ENCODE assay signal across 8 mouse cellular contexts in genomic region chr2:154459851-154460250, GRCm38 (mm10). TPM values are rescaled to one million over a fixed set of nuclear protein-coding genes. Genes with fewer than 3 reads are reported as not detected.
DNase-seq lines count a peak whose midpoint lies in the region; ATAC-seq and TF ChIP-seq lines count a peak whose summit lies in the region.

No protein-coding gene starts in this region.

- no peaks in the 10 kb centered on the region for H3K9me3 ChIP-seq in forebrain, embryonic 11.5 days (ENCODE audit: control insufficient read depth, low read length)
- H3K9me3 ChIP-seq in forebrain, embryonic 10.5 days, result no peaks in the 10 kb centered on the region
- H3K9me3 ChIP-seq in hindbrain, embryonic 14.5 days (ENCODE audit: control insufficient read depth, low read length), result no peaks in the 10 kb centered on the region
- no peaks in the 10 kb centered on the region for H3K9me3 ChIP-seq in midbrain, postnatal 0 days (ENCODE audit: low read length)

- H3K4me1 ChIP-seq in forebrain, embryonic 11.5 days (replicated peaks; ENCODE audit: control insufficient read depth, insufficient read depth, low read length), result no peaks in the 10 kb centered on the region
- peaks cover 17% of the 10 kb centered on the region for H3K4me1 ChIP-seq in forebrain, embryonic 10.5 days
- H3K4me1 ChIP-seq in hindbrain, embryonic 14.5 days (replicated peaks; ENCODE audit: control insufficient read depth, insufficient read depth, low read length), result peaks cover 18% of the 10 kb centered on the region
- H3K4me1 ChIP-seq in midbrain, postnatal 0 days (ENCODE audit: insufficient read depth, low read length), result no peaks in the 10 kb centered on the region

- no peak overlapping the region for H3K4me2 ChIP-seq in forebrain, embryonic 11.5 days (ENCODE audit: low read depth, low read length, severe bottlenecking)
- H3K4me2 ChIP-seq in hindbrain, embryonic 14.5 days (replicated peaks), result 0 out of 2 replicates have a peak overlapping the region, but pooled peaks have one; percentile 15
- peak overlapping the region; percentile 5; the same call in 1 of the 2 replicates for H3K4me2 ChIP-seq in midbrain, postnatal 0 days (ENCODE audit: low read depth, low read length, poor library complexity, severe bottlenecking)

- peak; percentile 58; the same call in 1 of the 2 replicates for ATAC-seq in forebrain, embryonic 11.5 days (replicated peaks; ENCODE audit: low FRiP score)
- ATAC-seq in hindbrain, embryonic 14.5 days (ENCODE audit: low FRiP score), result peak; percentile 68; the same call in 1 of the 2 replicates
- ATAC-seq in midbrain, postnatal 0 days (ENCODE audit: low FRiP score), result no peak
- ATAC-seq in megakaryocyte progenitor cell, adult 5-6 weeks (replicated peaks; ENCODE audit: poor library complexity), result no peak

- no peak for TF ChIP-seq CTCF in gastrocnemius, adult 2 months (IDR thresholded peaks at IDR 0.05)
- TF ChIP-seq CTCF in midbrain, postnatal 0 days (IDR thresholded peaks at IDR 0.05), result no peak

- no peaks in the 10 kb centered on the region for H3K36me3 ChIP-seq in forebrain, embryonic 11.5 days (ENCODE audit: control insufficient read depth, insufficient read depth, low read length)
- peaks cover 23% of the 10 kb centered on the region for H3K36me3 ChIP-seq in forebrain, embryonic 10.5 days (replicated peaks)
- no peaks in the 10 kb centered on the region for H3K36me3 ChIP-seq in hindbrain, embryonic 14.5 days (replicated peaks; ENCODE audit: control insufficient read depth, insufficient read depth)
- H3K36me3 ChIP-seq in midbrain, postnatal 0 days (ENCODE audit: insufficient read depth, low read length), result no peaks in the 10 kb centered on the region

- intact Hi-C loops in gastrocnemius, adult 2 months (cut with DNase I), result no loop called here

- WGBS in forebrain, embryonic 11.5 days, result 61% methylated on average over 4 of the region's 4 CpGs
- 47% methylated on average over 4 of the region's 4 CpGs for WGBS in forebrain, embryonic 10.5 days
- 16% methylated on average over 4 of the region's 4 CpGs for WGBS in hindbrain, embryonic 14.5 days
- 24% methylated on average over 4 of the region's 4 CpGs for WGBS in midbrain, postnatal 0 days

- H3K27me3 ChIP-seq in forebrain, embryonic 11.5 days (ENCODE audit: control insufficient read depth, insufficient read depth, low read length), result no peaks in the 10 kb centered on the region
- no peaks in the 10 kb centered on the region for H3K27me3 ChIP-seq in forebrain, embryonic 10.5 days (ENCODE audit: poor library complexity, severe bottlenecking)
- no peaks in the 10 kb centered on the region for H3K27me3 ChIP-seq in hindbrain, embryonic 14.5 days (ENCODE audit: control insufficient read depth, insufficient read depth, low read length)
- H3K27me3 ChIP-seq in midbrain, postnatal 0 days (ENCODE audit: insufficient read depth, low read length), result no peaks in the 10 kb centered on the region

- peak; percentile 60 for DNase-seq in forebrain, embryonic 11.5 days (ENCODE audit: low spot score)
- DNase-seq in forebrain, embryonic 10.5 days (ENCODE audit: extremely low spot score, low spot score), result no peak
- peak; percentile 70 for DNase-seq in cerebellum, adult 8-10 months
- peak; percentile 69 for DNase-seq in gastrocnemius, adult 2 months
- DNase-seq in hindbrain, embryonic 14.5 days (ENCODE audit: low spot score), result peak; percentile 64
- peak; percentile 64 to 90 for DNase-seq in layer of hippocampus, postnatal 14 days (ENCODE audit: low spot score in 2 of 2)
- peak; percentile 85 for DNase-seq in midbrain, postnatal 0 days (ENCODE audit: low spot score)

- no peak overlapping the region for H3K4me3 ChIP-seq in forebrain, embryonic 11.5 days (ENCODE audit: low read depth, low read length)
- no peak overlapping the region for H3K4me3 ChIP-seq in forebrain, embryonic 10.5 days
- H3K4me3 ChIP-seq in gastrocnemius, adult 2 months, result 0 out of 2 replicates have a peak overlapping the region, but pooled peaks have one; percentile 2
- H3K4me3 ChIP-seq in hindbrain, embryonic 14.5 days (replicated peaks; ENCODE audit: low read length), result no peak overlapping the region
- H3K4me3 ChIP-seq in midbrain, postnatal 0 days (ENCODE audit: low read depth, low read length), result no peak overlapping the region

- no peak overlapping the region for H3K27ac ChIP-seq in forebrain, embryonic 11.5 days (ENCODE audit: low read depth, low read length)
- no peak overlapping the region for H3K27ac ChIP-seq in forebrain, embryonic 10.5 days
- H3K27ac ChIP-seq in gastrocnemius, adult 2 months, result peak overlapping the region; percentile 8; the same call in 1 of the 2 replicates
- H3K27ac ChIP-seq in hindbrain, embryonic 14.5 days, result peak overlapping the region; percentile 41; the same call in 1 of the 2 replicates
- H3K27ac ChIP-seq in midbrain, postnatal 0 days (ENCODE audit: low read depth, low read length), result no peak overlapping the region

- H3K9ac ChIP-seq in forebrain, embryonic 11.5 days (ENCODE audit: low read length), result no peak overlapping the region
- no peak overlapping the region for H3K9ac ChIP-seq in hindbrain, embryonic 14.5 days
- no peak overlapping the region for H3K9ac ChIP-seq in midbrain, postnatal 0 days (replicated peaks; ENCODE audit: low read length, poor library complexity, severe bottlenecking)

RNA-seq across cellular contexts. Expression of gene Cbfa2t2, which starts 23.6 kb away (rescaled TPM):
- polyA plus RNA-seq in forebrain, embryonic 11.5 days (2014; fragmentation: Nextera tagmentation; extraction: Ambion mirVana), result 69.4 and 71.6 TPM in 2 replicates
- 57.4 and 59.3 TPM in 2 replicates for polyA plus RNA-seq in forebrain, embryonic 10.5 days (2016; fragmentation: Nextera tagmentation; extraction: Ambion mirVana)
- total RNA-seq in gastrocnemius, adult 2 months (2021), result 10 to 100 TPM; 13.4 to 17.9 TPM
- 44.6 and 48.0 TPM in 2 replicates for polyA plus RNA-seq in hindbrain, embryonic 14.5 days (2014; fragmentation: Nextera tagmentation; extraction: Ambion mirVana)
- total RNA-seq in layer of hippocampus, postnatal 14 days (2021), result 10 to 100 TPM; 43.3 to 50.4 TPM
- total RNA-seq in midbrain, postnatal 0 days (2014; rRNA removed), result 53.2 and 57.8 TPM in 2 replicates
- 30.0 and 31.3 TPM in 2 replicates for polyA plus RNA-seq in midbrain, postnatal 0 days (2015; fragmentation: Nextera tagmentation; extraction: Ambion mirVana)
- 14.8 and 23.3 TPM in 2 replicates for total RNA-seq in megakaryocyte progenitor cell, adult 5-6 weeks (2015)
- total RNA-seq in megakaryocyte progenitor cell, adult 5-6 weeks (2017), result 10.1 and 11.5 TPM in 2 replicates

RNA-seq across cellular contexts. Expression of gene Snta1, which starts 52.0 kb away (rescaled TPM):
- 3.1 and 3.4 TPM in 2 replicates for polyA plus RNA-seq in forebrain, embryonic 11.5 days (2014; fragmentation: Nextera tagmentation; extraction: Ambion mirVana)
- polyA plus RNA-seq in forebrain, embryonic 10.5 days (2016; fragmentation: Nextera tagmentation; extraction: Ambion mirVana), result 2.5 TPM in 2 replicates
- 100 to 1,000 TPM; 245 to 247 TPM for total RNA-seq in gastrocnemius, adult 2 months (2021)
- polyA plus RNA-seq in hindbrain, embryonic 14.5 days (2014; fragmentation: Nextera tagmentation; extraction: Ambion mirVana), result 7.0 and 7.1 TPM in 2 replicates
- 10 to 100 TPM; 43.6 to 47.1 TPM for total RNA-seq in layer of hippocampus, postnatal 14 days (2021)
- 28.0 and 32.0 TPM in 2 replicates for total RNA-seq in midbrain, postnatal 0 days (2014; rRNA removed)
- 15.4 and 15.8 TPM in 2 replicates for polyA plus RNA-seq in midbrain, postnatal 0 days (2015; fragmentation: Nextera tagmentation; extraction: Ambion mirVana)
- total RNA-seq in megakaryocyte progenitor cell, adult 5-6 weeks (2015), result not detected in 2 replicates
- total RNA-seq in megakaryocyte progenitor cell, adult 5-6 weeks (2017), result 0.12 and 0.24 TPM in 2 replicates

Comparison
In these comparisons a context has a peak if more than half of its experiments do, and no peak if none do; other contexts are left out.
1. ATAC-seq: peak in forebrain, embryonic 11.5 days (single experiment) and hindbrain, embryonic 14.5 days (single experiment); none in midbrain, postnatal 0 days (single experiment) and megakaryocyte progenitor cell, adult 5-6 weeks (single experiment).
2. H3K27ac ChIP-seq: peak in gastrocnemius, adult 2 months (single experiment) and hindbrain, embryonic 14.5 days (single experiment); none in forebrain, embryonic 11.5 days (single experiment), forebrain, embryonic 10.5 days (single experiment) and midbrain, postnatal 0 days (single experiment).
3. RNA of gene Snta1, which starts 52.0 kb away (total RNA-seq): 245 to 247 TPM in gastrocnemius, adult 2 months, 43.6 to 47.1 TPM in layer of hippocampus, postnatal 14 days and 28.0 to 32.0 TPM in midbrain, postnatal 0 days; 0.12 to 0.24 TPM in megakaryocyte progenitor cell, adult 5-6 weeks; every median in the first group is over 10 times any median in the second.